Mouse (Mus musculus): Measurements from ENCODE around the gene Pim1.

Gene Pim1

GRCm38 (mm10) chr17:29465405-29466010 lies 25.0 kb upstream of the Pim1 start:
- no peak for DNase-seq

- no peak for DNase-seq
Measured at GRCm38 (mm10) chr17:29467030-29467429, 23.5 kb upstream of the Pim1 start.

- no peak for DNase-seq
Measured at GRCm38 (mm10) chr17:29473466-29473865, 17.1 kb upstream of the Pim1 start.

- DNase-seq: no peak
Measured at GRCm38 (mm10) chr17:29474036-29474435, 16.5 kb upstream of the Pim1 start.

GRCm38 (mm10) chr17:29475142-29475541 lies 15.4 kb upstream of the Pim1 start:
- no peak for DNase-seq

- DNase-seq: no peak
Measured at GRCm38 (mm10) chr17:29476461-29476860, 14.1 kb upstream of the Pim1 start.

GRCm38 (mm10) chr17:29477357-29477756 lies 13.2 kb upstream of the Pim1 start:
- no peak for DNase-seq

GRCm38 (mm10) chr17:29478271-29478670 lies 12.3 kb upstream of the Pim1 start:
- no peak for DNase-seq

- DNase-seq: no peak
Measured at GRCm38 (mm10) chr17:29480256-29480655, 10.3 kb upstream of the Pim1 start.

GRCm38 (mm10) chr17:29482632-29483031 lies 7.9 kb upstream of the Pim1 start:
- DNase-seq: no peak

GRCm38 (mm10) chr17:29483282-29483681 lies 7.3 kb upstream of the Pim1 start:
- DNase-seq: no peak

GRCm38 (mm10) chr17:29484431-29484830 lies 6.1 kb upstream of the Pim1 start:
- no peak for DNase-seq

GRCm38 (mm10) chr17:29485336-29486233 lies 5.0 kb upstream of the Pim1 start:
- DNase-seq: no peak

- DNase-seq: no peak
Measured at GRCm38 (mm10) chr17:29488257-29488977, 2.1 kb upstream of the Pim1 start.

GRCm38 (mm10) chr17:29488978-29489970 lies 1.3 kb upstream of the Pim1 start:
- DNase-seq: peak; percentile 53 to 63

GRCm38 (mm10) chr17:29489971-29490712 lies 411 bp upstream of the Pim1 start:
- peak; percentile 99 for DNase-seq

- DNase-seq: peak; percentile 62 to 75
Measured at GRCm38 (mm10) chr17:29491591-29492268, 1.2 kb downstream of the Pim1 start.

GRCm38 (mm10) chr17:29492269-29493191 lies 2.0 kb downstream of the Pim1 start:
- peak; percentile 77 to 83 for DNase-seq

GRCm38 (mm10) chr17:29493461-29493980 lies 3.0 kb downstream of the Pim1 start:
- no peak for DNase-seq
